Mouse (Mus musculus) heart, adult 9 months (tissue): Measurements from ENCODE around the gene Emilin1.

ENCODE experiments used
- DNase-seq, 2 experiments: peaks; one replicate each; pipeline ENCODE4 v3.0.0; 2022; ENCODE audit warnings: low spot score in 2 of 2

Gene Emilin1

DNA sequence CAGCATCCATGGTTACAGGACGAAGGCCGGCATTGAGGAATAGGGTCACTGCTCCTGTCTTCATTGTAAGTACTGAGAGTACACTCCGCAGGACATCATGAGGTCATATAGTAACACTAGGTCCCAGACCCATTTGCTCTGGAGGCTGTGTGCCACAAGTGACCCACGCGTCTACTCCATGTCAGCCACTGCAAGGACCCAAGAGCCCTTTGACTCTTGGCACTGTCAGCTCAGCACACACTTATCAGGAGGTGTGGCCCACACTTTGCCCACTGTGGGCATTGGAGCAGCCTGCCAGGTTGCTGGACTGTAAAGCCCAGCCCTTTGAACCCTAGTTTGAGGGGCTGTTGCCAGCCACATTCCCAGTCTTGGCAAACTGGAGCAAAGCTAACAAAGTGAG, 12.0 kb downstream of the Emilin1 start:
- DNase-seq = no peak

GRCm38 (mm10) chr5:30926073-30926472, 12.9 kb downstream of the Emilin1 start:
- no peak for DNase-seq

- DNase-seq = no peak
These were observed 14.8 kb downstream of the Emilin1 start for GRCm38 (mm10) chr5:30927945-30928529.

DNA sequence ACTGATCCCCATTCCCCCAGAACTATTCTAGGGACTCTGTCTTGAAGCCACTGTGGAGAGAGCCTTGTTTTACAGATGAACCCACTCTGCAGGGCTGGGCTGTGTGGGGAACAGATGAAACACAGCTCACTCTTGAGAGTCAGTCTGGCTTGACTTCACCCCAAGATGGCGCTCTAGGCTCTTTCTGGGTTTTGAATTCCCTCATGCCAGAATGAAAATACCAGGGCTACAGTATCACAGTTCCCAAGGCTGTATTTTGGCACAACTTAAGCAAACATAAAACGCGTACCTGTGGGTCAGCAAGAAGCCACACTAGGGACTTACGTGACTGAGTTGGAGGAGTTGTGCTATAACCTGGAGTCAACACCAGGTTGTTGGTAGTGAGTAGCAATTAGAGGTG, 16.9 kb downstream of the Emilin1 start:
- peak in 1 of 2 experiments; percentile 70 for DNase-seq

- DNase-seq = no peak
These were observed 17.6 kb downstream of the Emilin1 start for GRCm38 (mm10) chr5:30930846-30931245.

DNA sequence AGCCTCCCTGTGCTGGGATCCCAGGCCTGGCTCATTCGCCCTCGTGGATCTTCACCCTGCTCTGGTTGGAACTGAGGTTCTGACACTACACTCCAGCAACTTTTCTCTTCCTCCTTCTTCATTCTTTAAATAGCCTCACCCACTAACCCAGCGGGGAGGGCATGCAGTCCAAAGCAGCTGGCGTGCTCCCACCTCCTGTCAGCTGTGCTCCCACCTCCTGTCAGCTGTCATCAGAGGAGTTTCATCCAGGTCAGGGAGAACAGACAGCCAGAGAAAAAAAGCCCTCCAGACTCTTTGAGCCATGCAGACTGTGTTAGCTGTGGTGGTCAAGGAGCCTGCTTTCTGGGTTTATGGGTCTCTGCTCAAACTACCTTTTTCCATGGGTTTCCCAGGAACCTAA, 18.2 kb downstream of the Emilin1 start:
- DNase-seq = no peak

- DNase-seq = no peak
These were observed 20.5 kb downstream of the Emilin1 start for GRCm38 (mm10) chr5:30933705-30934104.

- no peak for DNase-seq
These were observed 21.7 kb downstream of the Emilin1 start for GRCm38 (mm10) chr5:30934725-30935461.

DNA sequence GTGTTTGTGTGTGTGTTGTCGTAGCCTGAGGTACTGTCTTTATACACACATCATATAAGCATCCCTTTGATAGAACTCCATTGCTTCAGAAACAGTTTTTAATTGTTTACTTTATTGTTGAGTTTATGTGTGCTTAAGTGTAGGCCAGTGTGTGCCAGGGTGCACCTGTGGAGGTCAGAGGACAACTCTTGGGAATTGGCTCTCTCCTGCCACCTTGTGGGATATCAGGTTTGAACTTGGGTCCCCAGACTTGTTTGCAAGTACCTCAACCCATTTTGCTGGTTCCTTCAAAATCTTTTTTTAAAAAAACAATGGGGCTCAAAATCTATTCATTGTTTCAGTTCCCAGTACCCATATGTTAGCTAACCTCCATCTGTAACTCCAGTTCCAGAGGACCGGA, 29.8 kb downstream of the Emilin1 start:
- no peak for DNase-seq

- DNase-seq = no peak
These were observed 31.1 kb downstream of the Emilin1 start for GRCm38 (mm10) chr5:30944344-30944743.

GRCm38 (mm10) chr5:30944956-30945781, 32.0 kb downstream of the Emilin1 start, which contains the start of gene Cgref1:
Cgref1 (minus strand) TSS chr5:30945591.
- peak in 1 of 2 experiments; percentile 43 for DNase-seq

DNA sequence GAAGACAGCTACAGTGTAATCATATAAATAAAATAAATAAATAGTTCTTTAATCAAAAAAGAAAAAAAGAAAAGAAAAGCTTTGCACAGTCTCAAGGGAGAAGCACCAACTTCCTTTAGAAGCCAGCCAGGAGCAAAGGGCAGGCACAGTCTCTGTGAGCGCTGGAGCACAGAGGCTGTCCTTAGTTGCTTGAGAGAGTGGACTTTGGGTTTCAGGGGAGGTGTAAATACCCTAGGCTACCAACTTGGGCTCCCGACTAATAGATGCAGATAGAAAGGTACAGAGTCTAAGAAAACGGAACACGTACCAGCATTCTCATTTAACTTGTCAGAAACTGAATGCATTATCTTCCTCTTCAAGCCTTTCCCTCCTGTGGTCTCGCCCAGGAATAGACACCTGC, 35.4 kb downstream of the Emilin1 start:
- DNase-seq = no peak

GRCm38 (mm10) chr5:30949654-30950326, 36.6 kb downstream of the Emilin1 start:
- DNase-seq = peak; percentile 92

- peak in 1 of 2 experiments; percentile 34 for DNase-seq
These were observed 37.2 kb downstream of the Emilin1 start for GRCm38 (mm10) chr5:30950451-30950850.

DNA sequence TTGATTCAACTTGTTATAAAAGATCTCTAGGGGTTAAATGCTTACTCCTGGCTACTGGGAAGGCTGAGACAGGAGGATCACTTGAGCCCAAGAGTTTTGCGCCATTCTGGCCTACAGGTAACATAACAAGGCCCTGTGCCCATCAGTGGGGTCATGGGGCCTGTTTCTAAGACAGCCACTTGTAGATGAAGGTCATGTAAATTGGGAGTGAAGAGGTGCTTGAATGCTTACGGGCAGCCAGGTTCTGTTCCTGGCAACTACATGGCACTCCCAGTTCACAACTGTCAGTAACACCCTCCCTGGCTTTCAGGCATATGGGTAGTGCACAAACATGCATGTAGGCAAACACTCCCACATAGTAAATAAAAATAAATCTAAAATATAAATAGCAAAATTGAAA, 37.7 kb downstream of the Emilin1 start:
- DNase-seq = no peak

DNA sequence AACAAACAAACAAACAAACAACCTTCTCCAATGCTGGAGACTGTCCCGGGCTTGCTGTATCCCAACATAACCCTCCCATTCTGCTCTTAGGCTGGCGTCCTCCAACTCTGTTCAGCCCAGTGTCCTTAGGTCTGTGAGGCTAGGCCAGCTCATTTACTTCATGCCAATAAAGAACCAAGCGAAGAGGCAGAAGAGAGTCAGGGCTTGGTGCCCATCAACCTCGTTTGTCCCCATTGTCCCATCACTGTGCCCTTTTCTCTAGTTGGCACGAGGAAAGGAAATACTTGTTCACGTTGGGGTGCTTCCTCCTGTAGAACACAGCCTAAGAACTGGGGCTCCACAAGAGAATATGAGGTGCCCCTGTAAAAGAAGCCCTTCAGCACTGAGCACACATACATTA, 38.5 kb downstream of the Emilin1 start:
- peak in 1 of 2 experiments; percentile 38 for DNase-seq

DNA sequence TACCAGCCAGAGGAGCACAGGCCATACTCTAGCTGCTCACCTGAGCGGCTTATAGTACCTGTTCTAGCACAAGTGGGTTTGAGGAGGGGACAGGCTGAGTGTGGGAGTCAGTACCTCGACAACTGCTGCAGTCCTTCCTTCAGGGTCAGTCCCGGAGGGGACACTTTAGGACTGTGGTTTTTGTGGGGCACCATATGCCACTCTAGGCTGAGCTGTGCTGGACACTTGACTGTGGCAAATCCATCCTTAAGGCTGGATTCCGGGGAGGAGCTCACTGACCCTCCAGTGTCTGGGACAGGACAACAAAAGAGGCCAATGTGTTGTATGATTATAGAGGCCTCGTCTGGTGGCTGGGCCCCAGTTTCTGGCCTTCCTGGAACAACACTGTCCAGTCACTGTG, 39.3 kb downstream of the Emilin1 start:
- no peak for DNase-seq

DNA sequence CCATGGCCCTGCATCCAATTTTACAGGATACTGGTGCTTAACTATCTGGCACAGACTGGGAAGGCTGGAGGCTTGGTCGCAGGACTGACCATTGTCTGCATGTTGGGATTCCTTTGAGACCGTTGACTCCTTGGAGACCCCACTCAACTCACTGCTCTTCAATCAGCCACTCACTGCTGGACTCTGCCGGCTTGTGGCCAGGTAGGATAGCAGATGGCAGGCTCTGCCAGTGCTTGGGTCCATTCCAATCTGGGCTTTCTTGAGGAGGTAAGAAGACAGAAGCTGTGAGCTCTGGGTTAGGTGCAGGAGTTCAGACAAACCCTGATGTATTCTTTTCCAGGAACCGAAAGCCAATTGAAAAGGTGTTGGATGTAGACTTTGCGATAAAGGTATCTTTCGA, 40.9 kb downstream of the Emilin1 start:
- DNase-seq = no peak

DNA sequence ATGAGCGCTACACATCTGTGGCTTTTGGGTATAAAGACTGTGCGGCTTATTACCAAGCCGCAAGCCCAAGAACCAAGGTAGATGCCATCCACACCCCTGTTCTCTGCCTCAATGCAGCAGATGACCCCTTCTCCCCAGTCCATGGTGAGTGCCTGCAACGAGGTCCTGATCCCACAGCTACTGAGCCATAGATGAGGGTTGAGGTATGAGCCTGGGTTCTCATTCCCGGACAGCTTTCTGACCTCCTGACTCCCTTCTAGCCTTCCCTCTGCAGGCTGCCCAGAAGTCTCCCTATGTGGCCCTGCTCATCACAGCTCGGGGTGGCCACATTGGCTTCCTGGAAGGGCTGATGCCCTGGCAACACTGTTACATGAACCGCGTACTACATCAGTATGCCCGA, 41.4 kb downstream of the Emilin1 start:
- DNase-seq = no peak

- no peak for DNase-seq
These were observed 42.5 kb downstream of the Emilin1 start for GRCm38 (mm10) chr5:30955751-30956150.

DNA sequence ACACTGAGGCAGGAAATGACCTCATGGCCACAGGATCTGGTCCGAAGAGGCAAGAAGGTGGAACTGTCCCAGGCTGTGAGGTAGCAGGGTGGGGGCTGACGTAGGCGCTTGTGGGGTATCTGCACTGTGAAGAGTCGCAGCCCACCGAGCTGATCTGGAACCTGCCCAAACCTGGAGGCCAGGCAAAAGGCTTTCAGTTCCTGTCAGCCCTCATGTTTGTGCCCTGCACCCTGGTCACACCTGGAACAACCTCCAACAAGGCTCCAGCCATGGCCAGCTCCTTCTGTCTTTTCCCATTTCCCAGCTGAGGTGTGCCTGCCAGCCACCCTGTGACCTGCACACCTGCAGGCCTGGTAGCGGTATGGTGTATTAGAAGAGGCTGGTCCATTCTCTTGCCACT, 44.7 kb downstream of the Emilin1 start:
- no peak for DNase-seq
